Mouse (Mus musculus): ENCODE measurements around the gene Chga.

DNA sequence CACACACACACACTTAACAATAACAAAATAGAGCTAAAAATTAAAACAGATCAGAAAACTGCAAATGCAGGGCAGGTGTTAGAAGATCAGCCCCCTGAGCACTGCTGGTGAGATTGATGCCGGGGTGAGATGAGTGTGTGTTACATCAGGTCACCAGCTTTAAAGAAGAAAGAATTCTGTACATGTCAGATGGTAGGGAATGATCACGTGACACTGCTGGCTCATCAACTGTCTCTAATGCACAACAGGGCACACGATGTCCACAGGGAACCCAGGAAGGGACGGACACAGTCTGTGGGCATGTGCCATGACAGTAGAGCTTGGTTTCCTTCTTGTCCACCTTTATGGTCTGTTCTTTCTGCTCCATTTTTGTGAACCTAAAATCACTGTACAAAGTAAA is 38.6 kb upstream of the Chga start:
- TF ChIP-seq CTCF (IDR thresholded peaks at IDR 0.05; ENCODE audit: extremely low read depth, insufficient read length, insufficient replicate concordance, low read depth, low read length), result no peak
- TF ChIP-seq POLR2A (IDR thresholded peaks at IDR 0.05; ENCODE audit: low read depth, low read length), result no peak

Measured in small intestine, adult 2 months (tissue).